ENCODE assay signal across 17 mouse cellular contexts in genomic region chr10:129230737-129231136, GRCm38 (mm10). TPM values are rescaled to one million over a fixed set of nuclear protein-coding genes. Genes with fewer than 3 reads are reported as not detected.
DNase-seq lines count a peak whose midpoint lies in the region.
"Had no signal": no experiment of that assay in that cellular context is flagged by ENCODE, and none has a peak within 500 bp of the region (broad histone marks: within the 10 kb centered on the region; RNA-seq: fewer than 3 reads in every experiment).

No protein-coding gene starts in this region.

- DNase-seq in layer of hippocampus, adult 11-12 months (ENCODE audit: low spot score) = peak; percentile 3
- DNase-seq in layer of hippocampus, adult 8-10 months (ENCODE audit: low spot score in 2 of 2) = no peak
- DNase-seq in right cerebral cortex, adult 18-20 months = peak; percentile 1
- no peak for DNase-seq in right cerebral cortex, postnatal 25 days
- DNase-seq in telencephalon, adult 2 months (ENCODE audit: low read depth, low spot score) = peak; percentile 39
- no peak for DNase-seq in urinary bladder, adult 18-20 months (ENCODE audit: low spot score in 2 of 2)
- DNase-seq: adrenal gland, adult 2 months; adrenal gland, postnatal 10 days; adrenal gland, postnatal 25 days; cerebellum, adult 11-12 months; cerebellum, adult 2 months; cerebellum, adult 9-10 months; cerebellum, postnatal 10 days; cerebellum, postnatal 25 days had no signal

RNA-seq across cellular contexts. Expression of gene Olfr774, which starts 5.3 kb away (rescaled TPM):
- not detected for total RNA-seq in layer of hippocampus, adult 8-10 months (2022)
- total RNA-seq: adrenal gland, adult 2 months; adrenal gland, postnatal 10 days; adrenal gland, postnatal 25 days; adrenal gland, postnatal 4 days; ES-E14; MEL had no signal

RNA-seq across cellular contexts. Expression of gene Olfr775, which starts 17.5 kb away (rescaled TPM):
- under 1 TPM in 1 of 4 experiments, not detected in 3; 0.12 TPM for total RNA-seq in layer of hippocampus, adult 8-10 months (2022)
- total RNA-seq: adrenal gland, adult 2 months; adrenal gland, postnatal 10 days; adrenal gland, postnatal 25 days; adrenal gland, postnatal 4 days; ES-E14; MEL had no signal

RNA-seq across cellular contexts. Expression of gene Olfr776, which starts 28.2 kb away (rescaled TPM):
- not detected for total RNA-seq in layer of hippocampus, adult 8-10 months (2022)
- total RNA-seq: adrenal gland, adult 2 months; adrenal gland, postnatal 10 days; adrenal gland, postnatal 25 days; adrenal gland, postnatal 4 days; ES-E14; MEL had no signal

RNA-seq across cellular contexts. Expression of gene Olfr777, which starts 40.5 kb away (rescaled TPM):
- not detected for total RNA-seq in layer of hippocampus, adult 8-10 months (2022)
- total RNA-seq: adrenal gland, adult 2 months; adrenal gland, postnatal 10 days; adrenal gland, postnatal 25 days; adrenal gland, postnatal 4 days; ES-E14; MEL had no signal

RNA-seq across cellular contexts. Expression of gene Olfr773, which starts 43.5 kb away (rescaled TPM):
- total RNA-seq in layer of hippocampus, adult 8-10 months (2022) = not detected
- total RNA-seq: adrenal gland, adult 2 months; adrenal gland, postnatal 10 days; adrenal gland, postnatal 25 days; adrenal gland, postnatal 4 days; ES-E14; MEL had no signal

Comparison
In these comparisons a context has a peak if more than half of its experiments do, and no peak if none do; other contexts are left out.
1. DNase-seq: peak in layer of hippocampus, adult 11-12 months (single experiment), right cerebral cortex, adult 18-20 months (single experiment) and telencephalon, adult 2 months (single experiment); none in layer of hippocampus, adult 8-10 months (0 of 2), right cerebral cortex, postnatal 25 days (single experiment) and urinary bladder, adult 18-20 months (0 of 2).